Mouse (Mus musculus): ENCODE measurements around the gene Sri. TPM values are rescaled to one million over a fixed set of nuclear protein-coding genes. Genes with fewer than 3 reads are reported as not detected.

The Sri gene
- total RNA-seq (2023): 100 to 1,000 TPM; 267 to 288 TPM

GRCm38 (mm10) chr5:8045855-8046254, at the start of gene Sri:
TSS of gene Sri (plus strand) at chr5:8046078.

Other genes with a start within 250 kb of the Sri start
- gene Steap4, start 85.6 kb upstream of the Sri start, total RNA-seq (2023): not detected